Mouse (Mus musculus) myocyte (in vitro differentiated cells): ENCODE measurements at regions not wholly inside any gene's neighbourhood (a gene's known extent, or its start where the extent isn't known, plus 50 kb on each side); places are given as distances from the start of the nearest gene placed in this dataset.

Experiments used
- H3K27me3 ChIP-seq: one replicate; pipeline ENCODE4 v1.6.1; 2011; ENCODE audit not compliant: control insufficient read depth, insufficient read depth, insufficient read length
- H3K36me3 ChIP-seq: one replicate; pipeline ENCODE4 v1.6.1; 2011; ENCODE audit not compliant: control insufficient read depth, insufficient read depth
- H3K4me2 ChIP-seq: one replicate; pipeline ENCODE4 v1.6.1; 2011; ENCODE audit warnings: low read depth, control low read depth
- H3K4me3 ChIP-seq: one replicate; pipeline ENCODE4 v1.5.1; 2011; ENCODE audit warnings: mild to moderate bottlenecking, control low read depth, moderate library complexity
- H3K79me2 ChIP-seq: one replicate; pipeline ENCODE4 v1.6.1; 2011; ENCODE audit not compliant: control insufficient read depth, insufficient read depth
- H3ac ChIP-seq: one replicate; pipeline ENCODE4 v1.6.1; 2011; ENCODE audit not compliant: control insufficient read depth, insufficient read length
- CEBPB ChIP-seq: IDR thresholded peaks from 2 replicates; pipeline ENCODE4 v1.6.1; 2011; ENCODE audit warnings: mild to moderate bottlenecking, moderate library complexity; ENCODE audit not compliant: poor library complexity, insufficient read depth, severe bottlenecking
- E2F4 ChIP-seq: IDR thresholded peaks from one replicate; pipeline ENCODE4 v1.6.1; 2011; ENCODE audit warnings: mild to moderate bottlenecking, control low read depth, moderate library complexity; ENCODE audit not compliant: insufficient read depth
- MAX ChIP-seq: IDR thresholded peaks from one replicate; pipeline ENCODE4 v1.6.1; 2011; ENCODE audit warnings: low read depth, mild to moderate bottlenecking, control low read depth
- MYOD1 ChIP-seq, 3 experiments: IDR thresholded peaks; one replicate each; pipeline ENCODE4 v1.6.1; 2011; ENCODE audit warnings: control low read depth in 2 of 3, low read depth in 2 of 3, mild to moderate bottlenecking in 2 of 3, moderate library complexity in 1 of 3; ENCODE audit not compliant: insufficient read length in 2 of 3, control insufficient read depth in 1 of 3
- MYOG ChIP-seq, 3 experiments: IDR thresholded peaks; one replicate each; pipeline ENCODE4 v1.6.1; 2011; ENCODE audit warnings: control low read depth in 2 of 3, low read depth in 2 of 3, mild to moderate bottlenecking in 2 of 3; ENCODE audit not compliant: insufficient read length in 2 of 3, control insufficient read depth in 1 of 3, insufficient read depth in 1 of 3
- POLR2A ChIP-seq: IDR thresholded peaks from one replicate; pipeline ENCODE4 v1.6.1; 2011; ENCODE audit warnings: low read depth, mild to moderate bottlenecking, control low read depth, moderate library complexity; ENCODE audit not compliant: insufficient read length
- POLR2AphosphoS2 ChIP-seq: IDR thresholded peaks from one replicate; pipeline ENCODE4 v1.6.1; 2011; ENCODE audit warnings: low read depth, control low read depth; ENCODE audit not compliant: insufficient read length
- REST ChIP-seq: IDR thresholded peaks from one replicate; pipeline ENCODE4 v1.6.1; 2011; ENCODE audit warnings: mild to moderate bottlenecking, control low read depth, moderate library complexity; ENCODE audit not compliant: insufficient read depth, insufficient read length
- SRF ChIP-seq: IDR thresholded peaks from one replicate; pipeline ENCODE4 v1.6.1; 2011; ENCODE audit warnings: low read depth; ENCODE audit not compliant: control insufficient read depth, insufficient read length
- TCF12 ChIP-seq: IDR thresholded peaks from one replicate; pipeline ENCODE4 v1.6.1; 2011; ENCODE audit warnings: mild to moderate bottlenecking, control low read depth; ENCODE audit not compliant: poor library complexity, insufficient read depth, severe bottlenecking
- TCF3 ChIP-seq: IDR thresholded peaks from one replicate; pipeline ENCODE4 v1.6.1; 2011; ENCODE audit warnings: low read depth, control low read depth; ENCODE audit not compliant: insufficient read length
- USF1 ChIP-seq: IDR thresholded peaks from one replicate; pipeline ENCODE4 v1.6.1; 2011; ENCODE audit warnings: low read depth, mild to moderate bottlenecking, control low read depth, moderate library complexity

- no peak for TF ChIP-seq MYOD1 (IDR thresholded peaks at IDR 0.05; ENCODE audit: control insufficient read depth in 1 of 3, insufficient read length in 2 of 3, low read depth in 2 of 3)
- TF ChIP-seq REST = no peak
- no peak for TF ChIP-seq USF1
- TF ChIP-seq POLR2A = no peak
- TF ChIP-seq TCF3 = no peak
- no peak for TF ChIP-seq CEBPB
- no peak for TF ChIP-seq MYOG (IDR thresholded peaks at IDR 0.05; ENCODE audit: control insufficient read depth in 1 of 3, insufficient read depth in 1 of 3, insufficient read length in 2 of 3, low read depth in 2 of 3)
- TF ChIP-seq E2F4 = no peak
- no peak for TF ChIP-seq POLR2AphosphoS2
- TF ChIP-seq SRF = no peak
- TF ChIP-seq TCF12 = no peak
- Histone ChIP-seq H3K4me2 (no peak overlapping the region), H3K27me3 (no peaks in the 10 kb centered on the region), H3K4me3 (no peak overlapping the region), H3K36me3 (no peaks in the 10 kb centered on the region), H3ac (no peak overlapping the region), H3K79me2 (no peaks in the 10 kb centered on the region)
Measured at GRCm38 (mm10) chr17:49304461-49304860, 123.7 kb upstream of the Mocs1 start.

GRCm38 (mm10) chr17:49305116-49305515 is 123.0 kb upstream of the Mocs1 start:
- Histone ChIP-seq H3K36me3 (no peaks in the 10 kb centered on the region), H3K4me3 (no peak overlapping the region), H3K79me2 (no peaks in the 10 kb centered on the region), H3K4me2 (no peak overlapping the region), H3K27me3 (no peaks in the 10 kb centered on the region), H3ac (no peak overlapping the region)
- TF ChIP-seq TCF12 = no peak
- TF ChIP-seq E2F4 = no peak

GRCm38 (mm10) chr17:49309079-49309478 is 119.1 kb upstream of the Mocs1 start:
- Histone ChIP-seq H3ac (no peak overlapping the region), H3K79me2 (no peaks in the 10 kb centered on the region), H3K36me3 (no peaks in the 10 kb centered on the region), H3K27me3 (no peaks in the 10 kb centered on the region), H3K4me2 (no peak overlapping the region), H3K4me3 (no peak overlapping the region)
- no peak for TF ChIP-seq USF1
- no peak for TF ChIP-seq CEBPB
- TF ChIP-seq MYOG (IDR thresholded peaks at IDR 0.05; ENCODE audit: control insufficient read depth in 1 of 3, insufficient read depth in 1 of 3, insufficient read length in 2 of 3, low read depth in 2 of 3) = no peak
- TF ChIP-seq POLR2A = no peak
- no peak for TF ChIP-seq SRF
- no peak for TF ChIP-seq E2F4
- no peak for TF ChIP-seq MAX
- TF ChIP-seq MYOD1 (IDR thresholded peaks at IDR 0.05; ENCODE audit: control insufficient read depth in 1 of 3, insufficient read length in 2 of 3, low read depth in 2 of 3) = no peak
- TF ChIP-seq TCF3 = no peak
- no peak for TF ChIP-seq REST
- no peak for TF ChIP-seq POLR2AphosphoS2
- no peak for TF ChIP-seq TCF12

GRCm38 (mm10) chr17:49314196-49314595 is 114.0 kb upstream of the Mocs1 start:
- Histone ChIP-seq H3K79me2 (no peaks in the 10 kb centered on the region), H3K36me3 (no peaks in the 10 kb centered on the region), H3K4me3 (no peak overlapping the region), H3K4me2 (no peak overlapping the region), H3K27me3 (no peaks in the 10 kb centered on the region), H3ac (no peak overlapping the region)
- TF ChIP-seq SRF (no peak), POLR2A (no peak), MAX (no peak), POLR2AphosphoS2 (no peak), MYOD1 (IDR thresholded peaks at IDR 0.05; ENCODE audit: control insufficient read depth in 1 of 3, insufficient read length in 2 of 3, low read depth in 2 of 3) (no peak), USF1 (no peak), TCF3 (no peak), CEBPB (no peak), REST (no peak), MYOG (IDR thresholded peaks at IDR 0.05; ENCODE audit: control insufficient read depth in 1 of 3, insufficient read depth in 1 of 3, insufficient read length in 2 of 3, low read depth in 2 of 3) (no peak)

GRCm38 (mm10) chr17:49327524-49327923 is 100.6 kb upstream of the Mocs1 start:
- Histone ChIP-seq H3K79me2 (no peaks in the 10 kb centered on the region), H3K4me3 (no peak overlapping the region), H3K4me2 (no peak overlapping the region), H3K27me3 (no peaks in the 10 kb centered on the region), H3K36me3 (no peaks in the 10 kb centered on the region), H3ac (no peak overlapping the region)
- TF ChIP-seq REST (no peak), POLR2AphosphoS2 (no peak), MYOD1 (IDR thresholded peaks at IDR 0.05; ENCODE audit: control insufficient read depth in 1 of 3, insufficient read length in 2 of 3, low read depth in 2 of 3) (no peak), CEBPB (no peak), SRF (no peak), E2F4 (no peak), TCF3 (no peak), TCF12 (no peak), USF1 (no peak), POLR2A (no peak), MAX (no peak), MYOG (IDR thresholded peaks at IDR 0.05; ENCODE audit: control insufficient read depth in 1 of 3, insufficient read depth in 1 of 3, insufficient read length in 2 of 3, low read depth in 2 of 3) (no peak)
